Mouse (Mus musculus) bone marrow macrophage, adult 2 months (primary cell): ENCODE results near the gene Fam173b.

Experiments used
- CTCF ChIP-seq: IDR thresholded peaks from 2 replicates; pipeline ENCODE4 v1.5.1; 2012; ENCODE audit warnings: low read depth, mild to moderate bottlenecking, low read length, moderate library complexity
- POLR2A ChIP-seq: IDR thresholded peaks from 2 replicates; pipeline ENCODE4 v1.6.1; 2012; ENCODE audit warnings: mild to moderate bottlenecking, low read depth, low read length, borderline replicate concordance

DNA sequence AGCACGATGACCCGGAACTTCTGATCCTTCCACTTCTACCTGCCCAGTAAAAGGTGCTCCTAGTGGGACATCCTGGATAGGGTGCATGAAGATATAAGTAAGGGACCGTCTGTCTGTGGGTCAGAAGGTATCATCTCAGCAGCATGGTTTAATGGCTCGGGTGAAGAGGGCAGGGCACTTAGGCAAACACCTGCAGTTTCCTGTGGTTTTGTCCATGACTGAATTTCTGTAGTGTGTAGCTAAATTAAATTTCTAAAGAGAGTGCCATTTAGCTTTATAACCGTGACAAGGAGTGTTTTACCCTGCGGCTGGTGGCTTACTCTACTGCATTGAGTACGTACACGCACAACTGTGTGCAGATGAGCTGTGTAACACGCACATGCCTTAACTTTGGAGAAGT lies 15.6 kb downstream of the Fam173b start:
- no peak for TF ChIP-seq CTCF
- no peak for TF ChIP-seq POLR2A
